Mouse (Mus musculus) spleen, adult 18-20 months (tissue): ENCODE results near the gene Nup153.
A peak's percentile ranks its signal among the peaks of the same experiment; 100 is the strongest.

Source experiments
- DNase-seq, 2 experiments: peaks; one replicate each; pipeline ENCODE4 v3.0.0; 2022; ENCODE audit warnings: mixed read lengths in 2 of 2

The Nup153 gene

GRCm38 (mm10) chr13:46669048-46669619 lies 58.6 kb downstream of the Nup153 start, which contains the start of gene Fam8a1:
Fam8a1 (plus strand) TSS chr13:46669522.
- peak; percentile 81 to 93 for DNase-seq

GRCm38 (mm10) chr13:46663461-46663964 lies 64.2 kb downstream of the Nup153 start:
- DNase-seq, result no peak

- DNase-seq, result no peak
Observed at GRCm38 (mm10) chr13:46659211-46659610, 68.5 kb downstream of the Nup153 start.

- no peak for DNase-seq
Observed at GRCm38 (mm10) chr13:46654566-46654965, 73.2 kb downstream of the Nup153 start.

GRCm38 (mm10) chr13:46653671-46654070 lies 74.1 kb downstream of the Nup153 start:
- no peak for DNase-seq

- no peak for DNase-seq
Observed at GRCm38 (mm10) chr13:46652671-46653070, 75.1 kb downstream of the Nup153 start.

GRCm38 (mm10) chr13:46651853-46652252 lies 75.9 kb downstream of the Nup153 start:
- DNase-seq, result no peak

GRCm38 (mm10) chr13:46645476-46645875 lies 82.3 kb downstream of the Nup153 start:
- no peak for DNase-seq

GRCm38 (mm10) chr13:46644175-46644574 lies 83.6 kb downstream of the Nup153 start:
- DNase-seq, result no peak

GRCm38 (mm10) chr13:46642318-46642717 lies 85.4 kb downstream of the Nup153 start:
- DNase-seq, result peak in 1 of 2 experiments; percentile 10

GRCm38 (mm10) chr13:46640608-46641468 lies 86.9 kb downstream of the Nup153 start:
- DNase-seq, result no peak

- DNase-seq, result peak in 1 of 2 experiments; percentile 5
Observed at GRCm38 (mm10) chr13:46634133-46634488, 93.6 kb downstream of the Nup153 start.

GRCm38 (mm10) chr13:46633320-46634132 lies 94.2 kb downstream of the Nup153 start:
- DNase-seq, result no peak

GRCm38 (mm10) chr13:46632796-46633195 lies 94.9 kb downstream of the Nup153 start:
- no peak for DNase-seq
